Mouse (Mus musculus) embryonic facial prominence, embryonic 15.5 days (tissue): Measurements from ENCODE around the gene Smtn. TPM values are rescaled to one million over a fixed set of nuclear protein-coding genes. Genes with fewer than 3 reads are reported as not detected.

Source experiments
- ATAC-seq: fragments of 200-750 bp; cut with Nextera tagmentation; 2 replicates; pipeline ENCODE4 v1.8.0; 2017; ENCODE audit warnings: low read depth, moderate TSS enrichment; ENCODE audit not compliant: insufficient number of reproducible peaks, low FRiP score, low TSS enrichment
- H3K27ac ChIP-seq: fragments of 300-500 bp; sonication (generic); replicated peaks from 2 replicates; pipeline ENCODE4 v1.5.1; 2015; ENCODE audit warnings: mild to moderate bottlenecking, inconsistent platforms
- H3K27me3 ChIP-seq: fragments of 300-500 bp; sonication (generic); 2 replicates; pipeline ENCODE4 v1.6.1; 2015; ENCODE audit warnings: inconsistent platforms
- H3K36me3 ChIP-seq: fragments of 300-500 bp; sonication (generic); 2 replicates; pipeline ENCODE4 v1.6.1; 2015; ENCODE audit warnings: mild to moderate bottlenecking, inconsistent platforms
- H3K4me1 ChIP-seq: fragments of 300-500 bp; sonication (generic); 2 replicates; pipeline ENCODE4 v1.6.1; 2015; ENCODE audit warnings: inconsistent platforms
- H3K4me2 ChIP-seq: fragments of 300-500 bp; sonication (generic); replicated peaks from 2 replicates; pipeline ENCODE4 v1.6.1; 2015; ENCODE audit warnings: mild to moderate bottlenecking, inconsistent platforms
- H3K4me3 ChIP-seq: fragments of 300-500 bp; sonication (generic); replicated peaks from 2 replicates; pipeline ENCODE4 v1.5.1; 2015; ENCODE audit warnings: mild to moderate bottlenecking, inconsistent platforms
- H3K9ac ChIP-seq: fragments of 300-500 bp; sonication (generic); 2 replicates; pipeline ENCODE4 v1.6.1; 2015; ENCODE audit warnings: inconsistent platforms
- H3K9me3 ChIP-seq: fragments of 300-500 bp; sonication (generic); replicated peaks from 2 replicates; pipeline ENCODE4 v1.6.1; 2016; ENCODE audit warnings: inconsistent platforms
- WGBS: fragments of 180-500 bp; shearing (Covaris S2); methylation state at CpG from one replicate; pipeline ENCODE4 v1.1.7; 2015; 5-methylcytosine and 5-hydroxymethylcytosine counted together
- polyA plus RNA-seq: library from polyadenylated mRNA; unstranded; fragments of >200 nt; fragmentation: Nextera tagmentation; extraction: Ambion mirVana; gene quantifications from 2 replicates; pipeline ENCODE4 v1.2.1, GENCODE M21; 2015

The Smtn gene
- polyA plus RNA-seq, 1 experiment from 2014 or later: 89.2 TPM

- 56% methylated on average over 11 of the region's 11 CpGs for WGBS
Measured at GRCm38 (mm10) chr11:3503755-3504693, 36.4 kb downstream of the Smtn start.

GRCm38 (mm10) chr11:3502459-3503072 is 37.8 kb downstream of the Smtn start:
- Histone ChIP-seq H3K36me3 (no peaks in the 10 kb centered on the region), H3K4me3 (no peak overlapping the region), H3K27ac (no peak overlapping the region), H3K4me1 (no peaks in the 10 kb centered on the region), H3K9ac (no peak overlapping the region), H3K4me2 (no peak overlapping the region), H3K27me3 (no peaks in the 10 kb centered on the region), H3K9me3 (no peaks in the 10 kb centered on the region)
- ATAC-seq: no peak
- 79% methylated on average over 18 of the region's 18 CpGs for WGBS

More at GRCm38 (mm10) chr11:3503755-3504693, 36.4 kb downstream of the Smtn start:
- Histone ChIP-seq H3K4me3 (0 out of 2 replicates have a peak overlapping the region, but pooled peaks have one; percentile 1), H3K9ac (no peak overlapping the region), H3K4me1 (no peaks in the 10 kb centered on the region), H3K27ac (no peak overlapping the region), H3K9me3 (no peaks in the 10 kb centered on the region), H3K27me3 (no peaks in the 10 kb centered on the region), H3K4me2 (no peak overlapping the region), H3K36me3 (no peaks in the 10 kb centered on the region)
- no peak for ATAC-seq

- ATAC-seq: no peak
- H3K9ac ChIP-seq: no peak overlapping the region
- 74% methylated on average over 17 of the region's 17 CpGs for WGBS
- no peaks in the 10 kb centered on the region for H3K9me3 ChIP-seq
- no peaks in the 10 kb centered on the region for H3K36me3 ChIP-seq
- no peaks in the 10 kb centered on the region for H3K27me3 ChIP-seq
- no peaks in the 10 kb centered on the region for H3K4me1 ChIP-seq
- H3K27ac ChIP-seq: no peak overlapping the region
- no peak overlapping the region for H3K4me2 ChIP-seq
- H3K4me3 ChIP-seq: no peak overlapping the region
Measured at GRCm38 (mm10) chr11:3502057-3502456, 38.4 kb downstream of the Smtn start.

GRCm38 (mm10) chr11:3497296-3497695 is 43.1 kb downstream of the Smtn start:
- ATAC-seq: no peak
- Histone ChIP-seq H3K36me3 (no peaks in the 10 kb centered on the region), H3K27ac (peak overlapping the region; percentile 60; the same call in 1 of the 2 replicates), H3K4me2 (no peak overlapping the region), H3K9me3 (no peaks in the 10 kb centered on the region), H3K4me1 (no peaks in the 10 kb centered on the region), H3K27me3 (no peaks in the 10 kb centered on the region), H3K9ac (no peak overlapping the region), H3K4me3 (no peak overlapping the region)
- WGBS: 83% methylated on average over 1 of the region's 1 CpGs

- H3K27ac ChIP-seq: peak overlapping the region; percentile 60; the same call in 1 of the 2 replicates
- no peaks in the 10 kb centered on the region for H3K27me3 ChIP-seq
- 41% methylated on average over 5 of the region's 5 CpGs for WGBS
- no peak overlapping the region for H3K4me3 ChIP-seq
- H3K4me1 ChIP-seq: no peaks in the 10 kb centered on the region
- no peaks in the 10 kb centered on the region for H3K36me3 ChIP-seq
- ATAC-seq: peak; percentile 25; the same call in 1 of the 2 replicates
- no peak overlapping the region for H3K4me2 ChIP-seq
- no peak overlapping the region for H3K9ac ChIP-seq
- no peaks in the 10 kb centered on the region for H3K9me3 ChIP-seq
Measured at GRCm38 (mm10) chr11:3496756-3497155, 43.7 kb downstream of the Smtn start.

GRCm38 (mm10) chr11:3495496-3495895 is 44.9 kb downstream of the Smtn start:
- no peak for ATAC-seq
- H3K27me3 ChIP-seq: no peaks in the 10 kb centered on the region
- no peaks in the 10 kb centered on the region for H3K4me1 ChIP-seq
- no peak overlapping the region for H3K9ac ChIP-seq
- H3K36me3 ChIP-seq: no peaks in the 10 kb centered on the region
- WGBS: 91% methylated on average over 14 of the region's 14 CpGs
- no peak overlapping the region for H3K27ac ChIP-seq
- H3K4me2 ChIP-seq: no peak overlapping the region
- no peak overlapping the region for H3K4me3 ChIP-seq
- H3K9me3 ChIP-seq: no peaks in the 10 kb centered on the region

- Histone ChIP-seq H3K4me2 (no peak overlapping the region), H3K4me1 (no peaks in the 10 kb centered on the region), H3K4me3 (no peak overlapping the region), H3K36me3 (no peaks in the 10 kb centered on the region), H3K9me3 (no peaks in the 10 kb centered on the region), H3K27ac (no peak overlapping the region), H3K27me3 (no peaks in the 10 kb centered on the region), H3K9ac (no peak overlapping the region)
- WGBS: 79% methylated on average over 17 of the region's 17 CpGs
- ATAC-seq: no peak
Measured at GRCm38 (mm10) chr11:3494857-3495256, 45.6 kb downstream of the Smtn start.

GRCm38 (mm10) chr11:3492748-3493147 is 47.7 kb downstream of the Smtn start:
- Histone ChIP-seq H3K36me3 (no peaks in the 10 kb centered on the region), H3K4me3 (no peak overlapping the region), H3K4me2 (no peak overlapping the region), H3K4me1 (no peaks in the 10 kb centered on the region), H3K27me3 (no peaks in the 10 kb centered on the region), H3K9ac (no peak overlapping the region), H3K9me3 (no peaks in the 10 kb centered on the region), H3K27ac (no peak overlapping the region)
- 62% methylated on average over 4 of the region's 4 CpGs for WGBS
- no peak for ATAC-seq

GRCm38 (mm10) chr11:3489036-3489435 is 51.4 kb downstream of the Smtn start:
- Histone ChIP-seq H3K4me2 (no peak overlapping the region), H3K9ac (no peak overlapping the region), H3K36me3 (no peaks in the 10 kb centered on the region), H3K4me3 (no peak overlapping the region), H3K9me3 (no peaks in the 10 kb centered on the region), H3K27ac (no peak overlapping the region), H3K4me1 (peaks cover 7% of the 10 kb centered on the region), H3K27me3 (no peaks in the 10 kb centered on the region)
- ATAC-seq: no peak
- 78% methylated on average over 5 of the region's 5 CpGs for WGBS

GRCm38 (mm10) chr11:3487952-3488570 is 52.4 kb downstream of the Smtn start, which contains the start of gene Pla2g3:
Gene Pla2g3, plus strand, starts transcription at chr11:3488284.
- H3K9me3 ChIP-seq: no peaks in the 10 kb centered on the region
- no peaks in the 10 kb centered on the region for H3K27me3 ChIP-seq
- H3K4me3 ChIP-seq: no peak within 1 kb of the TSS
- no peak within 1 kb of the TSS for H3K4me2 ChIP-seq
- 24% methylated on average over 11 of the region's 11 CpGs for WGBS
- 0 out of 2 replicates have a peak, but pooled peaks have one; percentile 39 for ATAC-seq
- H3K27ac ChIP-seq: no peak within 1 kb of the TSS
- H3K36me3 ChIP-seq: no peaks in the 10 kb centered on the region
- peaks cover 13% of the 10 kb centered on the region for H3K4me1 ChIP-seq
- no peak within 1 kb of the TSS for H3K9ac ChIP-seq

- WGBS: 66% methylated on average over 7 of the region's 7 CpGs
Measured at GRCm38 (mm10) chr11:3486349-3486748, 54.1 kb downstream of the Smtn start.

More at GRCm38 (mm10) chr11:3486349-3486748, 54.1 kb downstream of the Smtn start:
- no peaks in the 10 kb centered on the region for H3K27me3 ChIP-seq
- peaks cover 13% of the 10 kb centered on the region for H3K4me1 ChIP-seq
- no peak for ATAC-seq
- no peak overlapping the region for H3K27ac ChIP-seq
- no peaks in the 10 kb centered on the region for H3K9me3 ChIP-seq
- H3K9ac ChIP-seq: no peak overlapping the region
- no peaks in the 10 kb centered on the region for H3K36me3 ChIP-seq
- H3K4me3 ChIP-seq: no peak overlapping the region
- no peak overlapping the region for H3K4me2 ChIP-seq
